Mouse (Mus musculus) splenic B cell, adult 2 months (primary cell): ENCODE measurements at regions not wholly inside any gene's neighbourhood (a gene's known extent, or its start where the extent isn't known, plus 50 kb on each side); places are given as distances from the start of the nearest gene placed in this dataset.

Source experiments
- DNase-seq: peaks from one replicate; pipeline ENCODE4 v3.0.0-alpha.2; 2011; ENCODE audit warnings: low read depth, low spot score
- H3K27me3 ChIP-seq: 2 replicates; pipeline ENCODE4 v1.6.1; 2012; ENCODE audit warnings: mild to moderate bottlenecking, low read length, moderate library complexity, mixed read lengths; ENCODE audit not compliant: control insufficient read depth, poor library complexity, insufficient read depth, severe bottlenecking
- H3K36me3 ChIP-seq: 2 replicates; pipeline ENCODE4 v1.6.1; 2012; ENCODE audit warnings: mild to moderate bottlenecking, low read length, moderate library complexity, mixed read lengths; ENCODE audit not compliant: control insufficient read depth, poor library complexity, insufficient read depth, severe bottlenecking

DNA sequence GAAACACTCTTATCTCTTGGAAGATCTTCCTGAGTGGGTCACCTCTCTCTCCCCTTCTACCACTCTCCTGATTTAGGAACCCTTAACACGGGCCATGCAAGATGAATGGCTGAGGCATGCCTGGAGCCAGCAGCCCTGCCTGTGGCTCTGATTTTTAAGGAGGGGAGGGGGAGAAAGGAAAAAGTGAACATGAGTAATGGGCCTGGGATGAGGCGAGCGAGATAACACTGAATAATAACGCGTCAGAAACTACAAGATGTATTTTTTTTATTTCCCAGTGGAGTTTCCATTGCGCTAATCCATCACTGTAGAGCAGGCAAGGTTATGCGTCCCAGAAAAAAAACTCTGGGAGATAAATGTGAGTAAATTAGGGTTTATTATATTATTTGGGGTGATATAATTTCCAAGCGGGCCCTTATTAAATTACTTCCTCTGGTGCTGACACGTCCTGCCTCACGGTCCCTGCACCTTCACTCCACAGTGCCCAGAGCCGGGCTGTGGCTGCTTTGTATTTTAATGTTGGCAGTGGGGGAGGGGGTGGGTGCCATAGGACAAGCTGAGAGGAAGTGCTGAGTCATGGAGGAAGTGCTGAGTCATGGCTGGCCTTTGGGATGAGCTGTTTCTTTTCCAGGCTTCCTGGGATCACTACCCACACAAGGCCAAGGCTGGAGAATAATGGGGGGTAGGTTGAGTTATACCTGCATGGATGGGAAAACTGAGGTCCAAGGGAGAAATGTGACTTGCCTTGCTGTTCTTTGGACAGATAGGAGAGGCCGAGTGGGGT lies 103.6 kb upstream of the 4931429L15Rik start:
- DNase-seq: no peak
- H3K27me3 ChIP-seq: no peaks in the 10 kb centered on the region
- no peaks in the 10 kb centered on the region for H3K36me3 ChIP-seq

DNA sequence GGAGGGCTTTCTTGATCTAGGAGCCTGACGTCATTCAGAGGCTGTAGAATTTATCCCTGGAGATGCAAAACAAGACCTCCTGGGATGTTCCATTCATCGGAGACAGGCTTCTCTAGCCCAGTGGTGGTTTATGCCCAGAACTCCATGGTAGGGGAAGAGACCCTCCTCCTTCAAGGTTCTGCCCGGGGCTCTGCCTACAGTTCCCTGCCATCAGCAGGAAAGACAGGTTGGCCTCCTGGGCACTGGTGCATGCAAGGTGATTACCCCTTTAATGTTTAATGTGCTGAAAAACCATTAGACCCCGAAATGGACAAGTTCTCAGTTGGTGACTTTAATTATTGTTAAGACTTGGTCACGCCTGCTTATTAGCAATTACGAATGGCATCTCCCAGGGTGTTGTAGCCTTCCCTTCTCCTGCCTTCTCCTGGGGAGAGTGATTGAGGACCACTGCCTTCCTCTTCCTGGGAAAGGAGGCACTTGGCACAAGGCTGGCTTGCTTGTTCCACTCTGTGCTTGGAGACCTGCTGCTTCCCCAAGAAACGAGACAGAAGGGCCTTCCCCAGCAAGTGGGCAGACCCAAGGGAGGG lies 102.0 kb upstream of the 4931429L15Rik start:
- Histone ChIP-seq H3K27me3 (no peaks in the 10 kb centered on the region), H3K36me3 (no peaks in the 10 kb centered on the region)
- DNase-seq: no peak

DNA sequence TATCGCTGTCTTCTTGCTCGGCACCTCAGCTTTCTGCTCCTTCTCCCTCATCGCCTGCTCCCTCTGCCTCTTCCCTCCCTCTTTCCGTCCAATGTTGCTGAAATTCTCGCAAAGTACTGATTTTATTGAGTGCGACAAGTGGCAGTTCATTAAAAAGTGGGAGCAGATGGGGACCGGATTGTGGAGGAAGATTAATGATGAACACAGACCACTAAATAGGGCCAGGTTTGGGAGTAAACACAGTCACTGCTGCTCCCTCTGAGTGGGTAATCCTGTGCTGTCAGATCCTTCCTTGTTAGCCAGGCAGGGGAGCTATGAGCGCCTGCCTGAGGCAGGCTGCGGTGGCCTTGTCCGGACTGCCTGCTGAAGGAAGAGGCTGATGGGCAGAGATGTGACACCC lies 91.9 kb upstream of the 4931429L15Rik start:
- no peaks in the 10 kb centered on the region for H3K36me3 ChIP-seq
- no peak for DNase-seq
- H3K27me3 ChIP-seq: no peaks in the 10 kb centered on the region

DNA sequence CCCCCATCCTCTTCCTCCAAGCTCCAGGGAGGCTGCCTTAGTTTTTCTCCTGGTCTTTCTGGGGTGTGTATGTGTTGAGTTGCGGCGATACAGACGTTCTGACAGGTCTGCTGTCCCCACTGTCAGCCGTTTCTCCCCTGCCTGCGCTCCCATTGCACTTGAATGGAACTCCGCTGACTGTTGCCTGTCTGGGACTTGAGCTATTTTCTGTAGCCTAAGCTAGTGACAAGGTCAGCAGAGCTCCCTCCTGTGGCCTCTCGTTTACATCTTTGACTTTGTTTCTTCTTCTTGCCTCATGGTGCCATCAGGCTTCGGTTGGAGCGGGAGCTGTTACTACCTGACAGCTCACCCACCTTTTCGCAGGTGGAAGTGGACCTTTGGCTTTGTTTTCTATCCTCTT lies 89.0 kb upstream of the 4931429L15Rik start:
- DNase-seq: no peak
- no peaks in the 10 kb centered on the region for H3K36me3 ChIP-seq
- H3K27me3 ChIP-seq: no peaks in the 10 kb centered on the region

DNA sequence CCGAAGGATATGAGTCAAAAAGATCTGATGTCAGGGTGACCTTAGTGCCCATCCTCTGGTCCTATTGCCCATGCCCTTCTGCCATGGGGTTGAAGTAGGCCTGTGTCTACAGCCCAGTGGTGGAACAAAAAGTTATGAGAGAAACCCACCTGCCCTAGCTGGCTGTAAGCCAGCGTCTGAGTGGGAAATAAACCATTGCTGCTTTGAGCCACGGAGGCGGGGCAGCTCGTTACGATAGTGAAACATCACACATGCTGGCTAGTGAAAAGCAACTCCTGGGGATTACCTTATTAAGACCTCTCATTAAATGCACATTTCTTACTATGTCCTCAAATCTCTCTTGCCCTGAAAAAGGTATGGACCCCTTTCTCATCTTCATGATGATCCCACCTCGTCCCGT lies 86.8 kb upstream of the 4931429L15Rik start:
- Histone ChIP-seq H3K27me3 (no peaks in the 10 kb centered on the region), H3K36me3 (no peaks in the 10 kb centered on the region)
- DNase-seq: no peak

DNA sequence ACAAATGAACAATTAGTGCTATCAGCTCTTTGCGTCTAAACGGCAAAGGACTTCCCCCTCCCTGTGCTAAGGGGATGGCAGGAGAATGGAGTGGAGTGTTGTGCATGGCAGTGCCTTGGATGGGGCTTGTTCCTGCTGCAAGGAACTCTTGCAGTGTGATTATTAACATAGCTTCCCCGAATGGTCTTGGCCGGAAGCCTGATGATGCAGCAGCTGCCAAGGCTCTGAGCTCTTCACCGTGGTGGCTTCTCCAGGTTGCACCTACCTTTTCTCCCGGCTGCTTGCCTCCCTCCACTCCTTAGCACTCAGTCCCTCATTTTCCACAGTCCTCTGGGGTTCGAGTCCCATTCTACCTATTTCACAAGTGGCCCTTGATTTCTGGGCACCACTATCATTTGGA lies 76.8 kb upstream of the 4931429L15Rik start:
- DNase-seq: no peak
- H3K27me3 ChIP-seq: no peaks in the 10 kb centered on the region
- no peaks in the 10 kb centered on the region for H3K36me3 ChIP-seq

DNA sequence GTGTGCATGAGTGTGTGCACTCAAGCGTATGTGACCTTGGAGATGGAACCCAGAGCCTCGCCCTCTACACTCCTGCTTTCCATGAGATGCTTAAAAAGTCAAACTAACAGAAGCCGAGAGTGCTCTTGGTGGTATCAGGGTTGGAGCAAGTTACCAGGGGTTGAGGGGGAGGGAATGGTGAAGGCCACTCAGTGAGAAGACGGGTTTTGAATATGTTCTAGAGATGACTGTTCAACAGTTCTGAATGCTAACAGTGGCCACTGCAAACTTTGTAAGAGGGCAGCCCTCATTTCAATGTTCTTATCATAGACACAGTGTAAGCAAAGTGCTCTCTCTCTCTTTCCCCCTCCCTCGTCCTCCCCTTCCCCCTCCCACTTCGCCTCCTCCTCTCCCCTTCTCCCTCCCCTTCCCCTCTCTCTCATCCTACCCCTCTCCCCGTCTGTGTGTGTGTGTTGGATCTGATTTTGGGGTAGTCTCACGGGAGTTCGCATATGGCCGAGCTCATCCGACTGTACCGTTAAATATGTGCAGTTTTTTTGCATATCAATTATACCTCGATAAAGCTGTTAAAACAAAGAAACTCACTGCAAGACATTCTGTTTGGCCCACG lies 75.5 kb upstream of the 4931429L15Rik start:
- Histone ChIP-seq H3K27me3 (no peaks in the 10 kb centered on the region), H3K36me3 (no peaks in the 10 kb centered on the region)
- no peak for DNase-seq

DNA sequence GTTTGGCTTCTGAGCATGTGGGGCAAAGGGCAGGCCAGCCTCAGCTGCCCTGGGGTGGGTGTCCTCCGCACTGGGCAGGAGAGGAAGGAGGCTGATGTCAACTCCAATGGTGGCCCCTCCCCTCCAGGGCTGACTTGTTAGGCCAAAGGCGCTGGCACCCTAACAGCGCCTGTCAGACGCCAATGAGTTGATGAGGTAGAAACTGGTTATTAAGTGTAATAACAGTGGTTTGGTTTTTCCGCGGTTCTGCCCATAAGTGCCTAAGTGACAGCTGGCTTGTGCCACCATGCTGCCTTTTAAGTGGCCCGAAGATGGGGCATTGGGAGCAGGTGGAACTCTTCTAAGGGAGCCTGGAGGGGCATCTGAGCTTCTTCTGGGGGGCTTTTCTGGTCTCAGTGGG lies 74.5 kb upstream of the 4931429L15Rik start:
- Histone ChIP-seq H3K36me3 (no peaks in the 10 kb centered on the region), H3K27me3 (no peaks in the 10 kb centered on the region)

DNA sequence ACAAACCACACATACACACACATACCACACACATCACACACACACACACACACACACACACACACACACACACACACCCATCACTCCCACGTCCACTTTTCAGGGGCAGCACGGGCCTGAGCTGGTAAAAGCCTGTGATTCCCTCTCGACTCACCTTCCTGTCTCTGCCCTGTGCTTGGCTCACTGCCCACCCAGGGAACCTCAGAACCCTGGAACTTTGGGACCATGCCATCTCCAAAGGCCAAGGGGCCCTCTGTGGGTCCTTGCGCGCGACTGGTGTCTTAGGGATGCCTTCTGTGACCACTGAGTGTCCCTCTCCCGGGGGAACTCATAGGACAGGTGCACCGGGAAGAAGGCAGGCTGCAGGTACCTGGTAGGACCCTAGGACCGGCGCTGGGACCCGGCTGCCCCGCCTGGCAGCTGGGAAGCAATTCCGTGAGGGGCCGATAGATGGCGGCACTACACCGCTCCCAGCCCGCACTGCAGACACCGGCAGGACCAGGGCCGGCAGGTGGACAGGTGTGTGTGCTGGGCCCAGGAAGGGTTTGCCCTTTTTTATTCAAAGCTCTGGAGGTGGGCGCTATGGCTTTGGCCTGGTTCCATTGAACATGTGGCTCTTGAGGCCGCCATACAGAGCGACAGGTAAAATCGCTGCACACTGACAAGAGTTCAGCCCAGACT lies 73.0 kb upstream of the 4931429L15Rik start:
- peak; percentile 26 for DNase-seq
- Histone ChIP-seq H3K36me3 (no peaks in the 10 kb centered on the region), H3K27me3 (no peaks in the 10 kb centered on the region)

More for the DNA sequence above, 74.5 kb upstream of the 4931429L15Rik start:
- DNase-seq: no peak

DNA sequence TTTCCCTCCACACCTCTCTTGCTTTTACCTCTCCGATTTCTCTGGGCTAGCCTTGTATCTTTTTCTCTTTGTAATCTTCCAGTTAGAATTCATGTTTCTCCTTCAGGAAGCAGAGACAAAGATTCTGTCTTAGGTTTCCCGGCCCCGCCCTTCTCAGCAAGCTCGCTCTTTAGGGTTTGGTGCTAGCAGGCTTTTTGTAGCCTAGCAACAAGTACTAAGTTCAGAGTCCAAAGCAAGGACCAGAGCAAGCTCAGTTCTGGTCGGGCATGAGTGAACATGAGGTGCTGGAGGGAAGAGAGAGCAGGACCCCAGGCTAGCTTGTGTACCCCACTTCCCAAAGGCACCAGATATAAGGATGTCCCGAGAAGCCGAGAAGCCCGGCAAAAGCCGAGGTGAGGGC lies 70.0 kb upstream of the 4931429L15Rik start:
- no peak for DNase-seq
- H3K36me3 ChIP-seq: no peaks in the 10 kb centered on the region
- no peaks in the 10 kb centered on the region for H3K27me3 ChIP-seq

DNA sequence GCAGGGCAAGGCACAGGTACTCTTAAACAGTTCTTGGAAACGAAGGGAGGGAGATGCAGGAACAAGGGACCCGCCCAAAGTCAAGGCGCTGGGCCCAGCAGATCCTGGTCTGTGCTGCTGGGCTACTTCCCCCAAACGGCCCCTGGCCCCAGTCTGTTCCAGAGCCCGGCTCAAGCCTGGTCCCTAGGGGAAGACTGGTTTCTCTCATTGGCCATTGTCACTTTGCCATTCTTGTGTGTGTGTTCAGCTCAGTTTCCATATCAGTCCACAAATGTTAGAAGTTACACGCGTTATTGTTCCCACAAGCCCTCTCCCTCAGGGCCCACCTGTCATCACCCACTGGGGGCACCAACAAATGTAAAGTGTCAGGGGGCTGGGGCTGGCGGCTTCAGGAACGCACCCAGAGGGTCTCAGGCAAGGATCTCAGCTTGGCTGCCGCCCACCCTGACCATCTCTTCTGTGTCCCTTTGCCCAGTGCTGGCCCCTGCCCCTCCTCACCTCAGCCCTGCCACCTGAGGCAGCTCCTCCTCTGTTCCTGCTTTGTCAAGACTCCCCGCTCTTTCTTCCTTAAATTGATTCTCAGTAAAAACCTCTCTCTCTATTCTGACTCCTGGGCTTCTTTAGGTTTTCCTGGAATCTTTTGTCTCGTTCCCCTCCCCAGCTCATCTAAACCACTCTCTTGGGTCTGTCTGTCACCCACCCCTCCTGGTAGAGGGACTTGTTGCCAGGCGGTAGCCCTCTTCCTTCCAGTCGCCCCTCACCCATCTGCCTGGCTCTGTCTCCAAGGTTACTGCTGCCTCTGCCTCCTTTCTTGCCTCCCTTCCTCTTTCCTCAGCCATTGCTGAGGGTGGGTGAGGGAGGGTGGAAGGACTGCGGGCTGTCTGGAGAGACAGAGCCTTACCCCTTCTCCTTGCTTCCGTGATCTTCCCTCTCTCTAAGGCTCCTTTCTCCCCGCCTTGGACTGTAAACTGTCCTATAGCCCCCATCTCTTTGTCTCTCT lies 69.2 kb upstream of the 4931429L15Rik start:
- no peak for DNase-seq
- H3K36me3 ChIP-seq: no peaks in the 10 kb centered on the region
- no peaks in the 10 kb centered on the region for H3K27me3 ChIP-seq

DNA sequence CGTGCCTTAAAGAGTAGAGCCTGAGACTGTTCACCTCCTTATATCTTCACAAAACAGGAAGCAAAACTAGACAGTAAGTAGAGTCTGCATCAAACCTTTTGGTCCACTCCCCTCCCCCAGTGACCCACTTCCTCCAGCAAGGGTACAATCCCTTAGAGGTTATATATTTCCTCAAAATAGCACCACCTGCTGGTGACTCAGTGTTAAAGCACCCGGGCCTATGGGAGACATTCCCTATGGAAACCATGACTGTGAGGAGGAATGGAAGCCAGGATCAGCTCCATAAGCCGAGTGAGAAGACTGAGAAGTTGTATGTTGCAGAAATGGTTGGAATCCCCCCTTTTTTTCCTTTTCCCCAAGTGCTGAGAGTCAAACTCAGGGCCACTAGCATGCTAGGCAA lies 66.5 kb upstream of the 4931429L15Rik start:
- no peak for DNase-seq
- H3K27me3 ChIP-seq: no peaks in the 10 kb centered on the region
- H3K36me3 ChIP-seq: no peaks in the 10 kb centered on the region

DNA sequence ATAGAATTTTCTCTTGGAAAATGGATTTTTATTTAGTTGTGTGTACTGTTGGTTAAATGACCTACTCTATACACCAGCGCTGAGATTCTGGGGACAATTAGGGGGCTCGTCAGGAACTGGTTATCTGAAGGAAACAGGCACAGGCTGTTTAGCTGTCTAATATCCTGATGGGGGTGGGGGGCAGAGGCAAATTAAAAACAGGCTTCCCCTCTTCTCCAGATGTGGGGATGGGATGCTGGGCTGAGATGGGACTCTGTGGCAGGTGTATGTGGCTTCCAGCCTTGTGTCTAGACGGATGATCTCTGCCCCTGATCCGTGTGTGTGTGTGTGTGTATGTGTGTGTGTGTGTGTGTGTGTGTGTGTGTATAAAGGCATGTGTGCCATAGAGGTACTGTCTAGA lies 61.6 kb upstream of the 4931429L15Rik start:
- no peak for DNase-seq
- H3K36me3 ChIP-seq: no peaks in the 10 kb centered on the region
- no peaks in the 10 kb centered on the region for H3K27me3 ChIP-seq

DNA sequence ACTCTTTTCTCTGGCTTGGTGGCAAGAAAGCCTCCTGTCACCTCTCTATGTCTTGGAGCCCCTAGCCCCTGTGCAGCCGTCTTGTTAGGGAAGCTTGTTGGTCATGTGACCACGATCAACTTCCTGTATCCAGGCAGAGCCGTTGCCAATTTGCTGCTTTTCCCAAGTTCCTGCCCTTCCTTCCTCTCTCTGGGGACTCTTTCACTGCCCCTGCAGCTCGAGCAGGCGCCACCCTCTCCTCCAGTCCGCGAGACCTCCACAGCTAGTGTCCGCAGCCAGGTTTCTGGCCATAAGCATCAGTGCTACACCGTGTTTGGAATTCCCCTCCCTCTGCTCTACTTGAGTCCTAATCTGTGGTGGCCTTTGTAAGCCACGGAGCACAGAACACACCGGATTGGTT lies 59.7 kb upstream of the 4931429L15Rik start:
- H3K27me3 ChIP-seq: no peaks in the 10 kb centered on the region
- no peak for DNase-seq
- no peaks in the 10 kb centered on the region for H3K36me3 ChIP-seq
